Mouse (Mus musculus) adrenal gland, postnatal 25 days (tissue): ENCODE measurements at regions not wholly inside any gene's neighbourhood (a gene's known extent, or its start where the extent isn't known, plus 50 kb on each side); places are given as distances from the start of the nearest gene placed in this dataset.

Source experiments
- DNase-seq: peaks from one replicate; pipeline ENCODE4 v3.0.0; 2021; ENCODE audit warnings: mixed read lengths

- no peak for DNase-seq
Measured at GRCm38 (mm10) chr3:102663711-102664110, 70.6 kb upstream of the Tspan2 start.

DNA sequence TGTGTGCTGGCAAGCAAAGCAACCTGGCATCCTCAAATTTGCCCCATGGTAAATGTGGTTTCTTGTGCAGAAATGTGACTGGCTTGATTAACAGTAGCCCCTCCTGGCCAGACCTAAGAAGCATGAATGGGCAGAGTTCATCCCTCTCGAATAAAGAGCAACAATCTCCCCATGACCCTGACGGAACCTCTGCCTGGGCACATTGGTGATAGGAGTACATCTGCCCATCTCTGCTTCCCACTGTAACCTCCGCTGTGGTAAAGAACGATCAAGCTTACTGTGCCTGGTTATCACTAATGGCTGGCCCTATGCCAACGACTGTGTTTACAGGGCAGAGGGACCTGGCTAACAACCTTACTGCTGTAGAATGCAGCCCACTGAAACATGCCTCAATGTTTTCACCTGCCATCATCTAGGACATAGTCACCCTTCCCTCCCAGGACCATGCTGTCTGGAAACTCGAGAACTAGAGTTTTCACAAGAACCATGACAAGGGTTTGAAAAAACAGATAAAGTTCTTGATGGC, 69.6 kb upstream of the Tspan2 start:
- no peak for DNase-seq

DNA sequence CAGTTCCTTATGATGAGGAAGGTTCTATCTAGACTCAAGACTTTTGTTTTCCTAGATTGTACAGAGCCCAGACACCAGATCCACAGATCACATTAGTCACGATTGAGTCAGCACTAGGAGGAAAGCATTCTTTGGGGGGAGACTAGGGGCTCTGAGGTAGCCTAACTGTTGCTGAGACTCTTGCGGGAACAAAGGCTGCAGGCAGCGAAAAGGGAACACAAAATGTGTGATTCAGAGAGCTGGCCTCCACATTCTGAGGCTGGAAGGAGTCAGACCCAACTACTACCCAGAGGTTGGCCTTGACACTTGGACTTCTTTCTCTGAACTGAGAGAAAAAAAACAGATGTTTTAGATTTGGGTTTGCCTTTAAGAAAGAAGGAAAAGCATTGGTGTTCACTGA, 66.5 kb upstream of the Tspan2 start:
- no peak for DNase-seq

DNA sequence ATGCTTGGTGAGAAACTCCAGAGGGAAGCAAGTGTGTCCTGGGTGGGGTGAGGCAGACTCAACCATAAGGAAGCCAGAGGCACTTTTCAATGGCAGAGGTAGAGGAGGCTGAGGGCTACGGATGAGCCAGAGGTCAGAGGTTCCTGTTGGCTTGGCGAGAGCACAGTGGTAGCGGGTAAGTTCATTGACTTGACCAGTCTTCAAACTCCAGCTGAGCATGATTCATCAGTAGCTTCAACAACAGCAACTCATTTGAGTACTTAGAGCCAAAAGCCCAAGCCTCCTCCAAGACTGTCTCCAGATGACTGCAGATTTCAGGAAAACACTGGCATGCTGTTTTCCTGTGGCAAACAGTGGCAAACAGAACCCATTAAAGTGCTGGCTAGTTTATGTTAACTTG, 65.8 kb upstream of the Tspan2 start:
- DNase-seq = no peak

DNA sequence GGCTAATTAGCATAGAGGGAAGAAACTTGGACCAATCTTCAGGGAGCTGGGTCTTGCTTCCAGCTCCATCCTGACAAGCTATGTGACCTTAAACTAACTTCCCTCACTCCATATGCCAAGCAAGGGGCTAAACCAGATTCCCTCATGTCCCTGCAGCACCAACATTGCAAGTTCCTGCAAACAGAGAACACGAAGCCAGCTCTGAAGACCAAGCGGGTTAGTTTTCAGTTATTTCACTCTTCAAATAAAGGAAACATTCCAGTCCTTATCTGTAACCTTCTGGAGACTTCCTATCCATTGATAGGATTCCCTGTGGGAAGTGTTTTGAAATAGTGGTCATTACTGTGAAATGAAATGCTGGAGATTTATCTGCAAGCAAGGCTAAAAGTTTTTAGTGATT, 64.4 kb upstream of the Tspan2 start:
- no peak for DNase-seq

DNA sequence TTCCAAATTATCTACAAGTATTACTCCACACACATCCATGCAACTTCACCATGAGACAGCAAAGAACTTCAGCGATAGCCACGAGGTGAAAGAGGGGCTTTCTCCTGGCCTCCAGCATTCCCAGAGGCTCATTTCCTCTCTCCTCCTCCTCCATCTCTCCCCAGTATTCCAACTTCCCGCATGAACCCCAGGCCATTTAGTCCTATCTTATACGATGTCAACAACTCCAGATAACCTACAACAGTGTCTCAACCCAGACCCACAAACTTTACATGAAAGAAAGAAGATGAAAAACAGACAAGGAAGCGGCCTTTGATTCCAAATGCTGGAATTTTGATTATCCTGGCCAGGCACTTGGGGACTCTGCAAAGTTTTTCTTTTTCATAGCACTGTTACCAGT, 63.8 kb upstream of the Tspan2 start:
- no peak for DNase-seq

- DNase-seq = no peak
Measured at GRCm38 (mm10) chr3:102670972-102671371, 63.4 kb upstream of the Tspan2 start.

GRCm38 (mm10) chr3:102673506-102673905, 60.8 kb upstream of the Tspan2 start:
- no peak for DNase-seq

DNA sequence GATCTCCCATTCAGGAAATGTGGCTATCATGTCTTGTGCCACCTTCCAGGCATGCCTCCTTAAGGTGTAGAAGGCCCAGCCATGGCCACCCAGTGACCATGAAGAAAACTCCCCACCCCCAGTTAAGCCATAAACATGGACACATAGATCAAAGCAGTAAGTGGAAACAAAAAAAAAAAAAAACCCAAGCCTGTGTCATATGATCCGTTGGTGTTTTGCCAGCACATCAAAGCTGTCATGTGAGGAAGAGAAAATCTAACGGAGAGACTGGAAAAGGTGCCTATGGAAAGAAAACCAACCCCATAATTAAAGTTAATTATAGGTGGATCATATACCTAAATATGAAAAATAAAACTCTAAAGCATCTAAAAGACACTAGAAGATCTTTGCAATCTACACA, 60.3 kb upstream of the Tspan2 start:
- DNase-seq = no peak

DNA sequence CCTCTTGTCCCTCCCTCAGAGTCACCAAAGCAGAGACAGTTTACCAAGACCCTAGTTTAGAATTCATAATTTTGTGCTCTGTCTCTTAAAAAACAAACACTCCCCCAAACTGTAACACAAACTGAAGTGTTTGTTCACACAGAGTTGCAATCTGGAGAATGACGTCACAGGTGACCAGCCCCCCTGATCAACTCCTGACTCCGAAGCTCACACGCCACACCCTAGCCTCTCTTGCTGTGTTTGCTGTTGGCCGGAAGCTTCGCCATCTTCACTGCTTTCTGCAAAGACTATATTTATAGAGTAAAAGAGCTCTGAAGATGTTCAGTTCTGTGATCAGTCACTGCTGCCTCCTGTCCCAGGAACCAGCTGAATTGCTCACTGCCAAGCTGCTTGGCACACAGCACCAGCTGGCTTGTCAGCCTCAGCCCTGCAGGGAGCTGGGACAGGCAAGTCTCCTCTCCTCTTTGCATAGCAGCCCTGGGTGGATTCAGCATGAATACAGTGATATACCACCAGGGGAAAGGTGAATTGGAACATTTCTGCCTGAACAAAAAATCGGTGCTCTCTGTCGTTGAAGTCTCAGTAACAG, 57.3 kb upstream of the Tspan2 start:
- DNase-seq = no peak

- DNase-seq = no peak
Measured at GRCm38 (mm10) chr3:102678516-102678915, 55.8 kb upstream of the Tspan2 start.

DNA sequence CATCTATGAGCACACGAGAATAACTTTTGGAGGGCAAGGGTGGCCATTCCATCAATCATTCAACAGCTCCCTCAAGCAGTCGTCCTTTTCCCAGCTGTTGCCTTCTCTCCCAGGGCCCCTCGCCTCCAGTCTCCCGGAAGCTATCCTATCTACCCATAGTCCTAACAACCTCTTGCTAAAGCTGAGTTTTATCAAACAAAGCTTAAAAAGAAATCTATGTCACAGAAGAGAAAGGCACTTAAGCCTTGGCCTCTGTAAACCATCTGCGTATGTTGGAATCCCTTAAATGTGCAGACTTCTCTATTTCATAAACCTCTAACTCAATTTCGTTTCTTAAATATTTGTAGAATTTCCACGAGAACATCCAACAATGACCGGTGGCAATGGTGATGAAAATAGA, 51.9 kb upstream of the Tspan2 start:
- no peak for DNase-seq

- no peak for DNase-seq
Measured at GRCm38 (mm10) chr3:102683541-102683940, 50.8 kb upstream of the Tspan2 start.
